Mouse (Mus musculus) CH12.LX (cell line): ENCODE results near the gene Hspa1l. TPM values are rescaled to one million over a fixed set of nuclear protein-coding genes. Genes with fewer than 3 reads are reported as not detected.

Source experiments
- DNase-seq: peaks from one replicate; pipeline ENCODE4 v3.0.0-alpha.2; 2013; ENCODE audit errors: extremely low read depth
- H3K27ac ChIP-seq: 2 replicates; pipeline ENCODE4 v1.5.1; 2012; ENCODE audit warnings: low read depth, mild to moderate bottlenecking, control low read depth, moderate library complexity; ENCODE audit not compliant: insufficient read depth
- H3K27me3 ChIP-seq: replicated peaks from 2 replicates; pipeline ENCODE3; 2012; ENCODE audit warnings: inconsistent platforms
- H3K36me3 ChIP-seq, 2 experiments: replicated peaks in 1 of 2; 2 replicates each; pipeline versions ENCODE3 to v1.6.1; 2012; ENCODE audit warnings: inconsistent platforms in 1 of 2, low read length in 1 of 2, mild to moderate bottlenecking in 1 of 2, mixed read lengths in 1 of 2, moderate library complexity in 1 of 2; ENCODE audit not compliant: control insufficient read depth in 1 of 2, insufficient read depth in 1 of 2
- H3K4me1 ChIP-seq, 2 experiments: 2 replicates each; pipeline ENCODE4 v1.6.1; 2012; ENCODE audit warnings: inconsistent platforms in 1 of 2, moderate library complexity in 1 of 2; ENCODE audit not compliant: insufficient read depth in 2 of 2, control insufficient read depth in 1 of 2
- H3K4me2 ChIP-seq: 2 replicates; pipeline ENCODE4 v1.6.1; 2012; ENCODE audit warnings: low read depth, mild to moderate bottlenecking, control low read depth; ENCODE audit not compliant: poor library complexity, insufficient read depth, severe bottlenecking
- H3K4me3 ChIP-seq, 3 experiments: fragments of 150-350 bp in 1 of 3; sonication (generic) in 1 of 3; replicated peaks in 1 of 3; 2 replicates each; pipeline versions ENCODE3 to v1.5.1; 2011 to 2012; ENCODE audit warnings: low read depth in 2 of 3, low read length in 2 of 3, mild to moderate bottlenecking in 2 of 3, moderate library complexity in 2 of 3, control low read depth in 1 of 3, improper control_type of control experiment in 1 of 3, inconsistent platforms in 1 of 3, mixed read lengths in 1 of 3; ENCODE audit not compliant: poor library complexity in 1 of 3
- H3K79me2 ChIP-seq: replicated peaks from 2 replicates; pipeline ENCODE4 v1.6.1; 2012; ENCODE audit warnings: mild to moderate bottlenecking, moderate library complexity; ENCODE audit not compliant: control insufficient read depth, poor library complexity, insufficient read depth, severe bottlenecking; ENCODE audit errors: extremely low read depth
- H3K9ac ChIP-seq: 2 replicates; pipeline ENCODE4 v1.6.1; 2012; ENCODE audit warnings: low read depth, mild to moderate bottlenecking, control low read depth, moderate library complexity; ENCODE audit not compliant: insufficient read depth
- H3K9me3 ChIP-seq: replicated peaks from 2 replicates; pipeline ENCODE3; 2012; ENCODE audit warnings: low read length, inconsistent platforms, mixed read lengths
- CHD2 ChIP-seq: IDR thresholded peaks from 2 replicates; pipeline ENCODE4 v1.6.1; 2011; ENCODE audit warnings: low read length, improper control_type of control experiment
- CTCF ChIP-seq, 2 experiments: IDR thresholded peaks in 1 of 2; conservative IDR thresholded peaks in 1 of 2; 2 replicates each; pipeline ENCODE4 v1.5.1; 2011 to 2012; ENCODE audit warnings: low read depth in 2 of 2, low read length in 2 of 2, improper control_type of control experiment in 1 of 2, inconsistent platforms in 1 of 2, mild to moderate bottlenecking in 1 of 2, moderate library complexity in 1 of 2
- E2F4 ChIP-seq: IDR thresholded peaks from 2 replicates; pipeline ENCODE4 v1.6.1; 2011; ENCODE audit warnings: low read depth, low read length, improper control_type of control experiment; ENCODE audit not compliant: insufficient replicate concordance
- GABPA ChIP-seq: IDR thresholded peaks from 2 replicates; pipeline ENCODE4 v1.6.1; 2012; ENCODE audit warnings: low read depth, low read length, improper control_type of control experiment, inconsistent platforms; ENCODE audit not compliant: insufficient replicate concordance
- JUN ChIP-seq: IDR thresholded peaks from 2 replicates; pipeline ENCODE4 v1.6.1; 2011; ENCODE audit warnings: low read depth, mild to moderate bottlenecking, low read length, improper control_type of control experiment, moderate library complexity; ENCODE audit not compliant: insufficient read depth
- MAZ ChIP-seq: IDR thresholded peaks from 2 replicates; pipeline ENCODE4 v1.6.1; 2012; ENCODE audit warnings: low read depth, mild to moderate bottlenecking, inconsistent platforms, low read length, improper control_type of control experiment, moderate library complexity
- MEF2A ChIP-seq: IDR thresholded peaks from 2 replicates; pipeline ENCODE4 v1.6.1; 2014; ENCODE audit warnings: low read depth, mild to moderate bottlenecking, inconsistent platforms, low read length, improper control_type of control experiment, borderline replicate concordance
- PAX5 ChIP-seq: IDR thresholded peaks from 2 replicates; pipeline ENCODE4 v1.6.1; 2012; ENCODE audit warnings: low read length, inconsistent platforms, mixed read lengths
- RAD21 ChIP-seq: IDR thresholded peaks from 2 replicates; pipeline ENCODE4 v1.6.1; 2011; ENCODE audit warnings: low read depth, mild to moderate bottlenecking, low read length, improper control_type of control experiment, moderate library complexity
- RCOR1 ChIP-seq: conservative IDR thresholded peaks from 2 replicates; pipeline ENCODE4 v1.6.1; 2012; ENCODE audit warnings: low read depth, mild to moderate bottlenecking, inconsistent platforms, low read length, improper control_type of control experiment
- TBP ChIP-seq: conservative IDR thresholded peaks from 2 replicates; pipeline ENCODE4 v1.6.1; 2011; ENCODE audit warnings: low read depth, low read length, improper control_type of control experiment
- UBTF ChIP-seq: IDR thresholded peaks from 2 replicates; pipeline ENCODE4 v1.6.1; 2012; ENCODE audit warnings: low read depth, mild to moderate bottlenecking, inconsistent platforms, low read length, improper control_type of control experiment, moderate library complexity
- USF1 ChIP-seq: IDR thresholded peaks from 2 replicates; pipeline ENCODE4 v1.6.1; 2014; ENCODE audit warnings: low read depth, mild to moderate bottlenecking, inconsistent platforms, low read length, improper control_type of control experiment
- USF2 ChIP-seq: conservative IDR thresholded peaks from 2 replicates; pipeline ENCODE4 v1.6.1; 2011; ENCODE audit warnings: low read depth, low read length, improper control_type of control experiment
- ZNF384 ChIP-seq: IDR thresholded peaks from 2 replicates; pipeline ENCODE4 v1.6.1; 2012; ENCODE audit warnings: low read depth, low read length, improper control_type of control experiment, inconsistent platforms
- dilution Hi-C: fragments of 300-500 bp; cut with MboI; formaldehyde crosslinking; loops from 2 replicates; pipeline ENCODE4 v1.14.3; 2020; ENCODE audit warnings: low sequenced_read_pairs; ENCODE audit not compliant: extremely low pct_unique_long_range_greater_than_20kb, extremely low pct_ligation_motif_present
- in situ Hi-C: fragments of 300-500 bp; cut with MboI; formaldehyde crosslinking; loops from 3 replicates; pipeline ENCODE4 v1.14.3; 2019; ENCODE audit warnings: low sequenced_read_pairs, low pct_ligation_motif_present, low pct_unique_long_range_greater_than_20kb, mixed read lengths
- polyA plus RNA-seq: library from polyadenylated mRNA; unstranded; fragments of >175 nt; gene quantifications from 2 replicates; pipeline ENCODE4 v1.2.1, GENCODE M21; 2012; ENCODE audit warnings: low read depth; ENCODE audit not compliant: insufficient read length
- total RNA-seq, 2 experiments: library from RNA; depleted of rRNA; stranded (reverse); fragments of 300-350 nt in 1 of 2; fragments of >200 nt in 1 of 2; gene quantifications; 2 replicates each; pipeline ENCODE4 v1.2.3; 2012 to 2014

Gene Hspa1l
- total and polyA plus RNA-seq, 3 experiments, result 0.30 to 1.4 TPM; not detected in 1

GRCm38 (mm10) chr17:34953258-34953657, 19.2 kb upstream of the Hspa1l start:
- Histone ChIP-seq H3K4me3 (peak overlapping the region in 1 of 3 experiments; percentile 98), H3K4me2 (no peak overlapping the region), H3K27me3 (no peaks in the 10 kb centered on the region), H3K27ac (no peak overlapping the region), H3K9me3 (no peaks in the 10 kb centered on the region), H3K79me2 (peaks cover 19% of the 10 kb centered on the region), H3K9ac (peak overlapping the region; percentile 92; the same call in 1 of the 2 replicates), H3K36me3 (peaks cover 15 to 29% of the 10 kb centered on the region in 2 experiments), H3K4me1 (peaks cover 10 to 19% of the 10 kb centered on the region in 2 experiments; a peak in 3 of 4 replicates)
- DNase-seq, result peak; percentile 49
- dilution Hi-C loops (no loop called here), in situ Hi-C loops (no loop called here)
- TF ChIP-seq ZNF384 (peak; percentile 52), CTCF (conservative IDR thresholded peaks at IDR 0.05 in 1 of 2, IDR thresholded peaks at IDR 0.05 in 1 of 2; ENCODE audit: low read depth in 2 of 2, low read length in 2 of 2) (peak in 1 of 2 experiments; percentile 12; a peak in 1 of 4 replicates), E2F4 (no peak)

GRCm38 (mm10) chr17:34953904-34954303, 18.6 kb upstream of the Hspa1l start:
- no peak for TF ChIP-seq RAD21
- no peak for TF ChIP-seq USF2
- TF ChIP-seq JUN, result no peak
- no peak for TF ChIP-seq MAZ
- TF ChIP-seq PAX5, result no peak
- no peak for TF ChIP-seq CHD2
- no peak for TF ChIP-seq RCOR1
- no peak for TF ChIP-seq UBTF
- no peak for TF ChIP-seq MEF2A
- TF ChIP-seq, all 38 proteins: peak for 0
- in situ Hi-C loops, result no loop called here
- Histone ChIP-seq H3K4me1 (peaks cover 10 to 19% of the 10 kb centered on the region in 2 experiments; a peak in 3 of 4 replicates), H3K27me3 (no peaks in the 10 kb centered on the region), H3K9me3 (no peaks in the 10 kb centered on the region), H3K4me2 (no peak overlapping the region), H3K36me3 (peaks cover 15 to 25% of the 10 kb centered on the region in 2 experiments), H3K4me3 (no peak overlapping the region), H3K9ac (no peak overlapping the region), H3K27ac (no peak overlapping the region), H3K79me2 (peaks cover 19% of the 10 kb centered on the region)
- dilution Hi-C loops, result no loop called here
- DNase-seq, result no peak

GRCm38 (mm10) chr17:34954831-34955230, 17.7 kb upstream of the Hspa1l start:
- Histone ChIP-seq H3K4me1 (peaks cover 6 to 17% of the 10 kb centered on the region in 2 experiments; a peak in 3 of 4 replicates), H3K79me2 (peaks cover 19% of the 10 kb centered on the region), H3K4me3 (no peak overlapping the region), H3K9ac (no peak overlapping the region), H3K27ac (no peak overlapping the region), H3K27me3 (no peaks in the 10 kb centered on the region), H3K36me3 (peaks cover 10 to 20% of the 10 kb centered on the region in 2 experiments), H3K9me3 (peaks cover 2% of the 10 kb centered on the region), H3K4me2 (no peak overlapping the region)
- dilution Hi-C loops, result no loop called here
- no peak for DNase-seq
- TF ChIP-seq GABPA, result no peak
- TF ChIP-seq TBP, result no peak
- TF ChIP-seq USF1, result no peak
- in situ Hi-C loops, result no loop called here
